Mouse (Mus musculus) ES-Bruce4 (cell line): ENCODE results near the gene Soat2. TPM values are rescaled to one million over a fixed set of nuclear protein-coding genes. Genes with fewer than 3 reads are reported as not detected.

ENCODE experiments used
- H3K27ac ChIP-seq: 2 replicates; pipeline ENCODE4 v1.5.1; 2012; ENCODE audit warnings: low read length, inconsistent platforms; ENCODE audit not compliant: insufficient read depth
- H3K27me3 ChIP-seq: 2 replicates; pipeline ENCODE4 v1.6.1; 2012; ENCODE audit warnings: mild to moderate bottlenecking, low read length, inconsistent platforms; ENCODE audit not compliant: control insufficient read depth, poor library complexity, insufficient read depth, severe bottlenecking
- H3K36me3 ChIP-seq: 2 replicates; pipeline ENCODE4 v1.6.1; 2012; ENCODE audit warnings: inconsistent platforms, mild to moderate bottlenecking, low read length, moderate library complexity; ENCODE audit not compliant: control insufficient read depth, poor library complexity, insufficient read depth, severe bottlenecking
- H3K4me1 ChIP-seq: one replicate; pipeline ENCODE4 v1.8.1; 2011; ENCODE audit warnings: low read length; ENCODE audit not compliant: control insufficient read depth, insufficient read depth
- H3K4me3 ChIP-seq: 2 replicates; pipeline ENCODE4 v1.5.1; 2011; ENCODE audit warnings: low read depth, mild to moderate bottlenecking, low read length
- H3K9ac ChIP-seq: 2 replicates; pipeline ENCODE4 v1.6.1; 2012; ENCODE audit warnings: low read depth, mild to moderate bottlenecking, inconsistent platforms; ENCODE audit not compliant: poor library complexity, severe bottlenecking
- H3K9me3 ChIP-seq: replicated peaks from 2 replicates; pipeline ENCODE4 v1.6.1; 2012; ENCODE audit warnings: mild to moderate bottlenecking, low read length, inconsistent platforms; ENCODE audit not compliant: control insufficient read depth, poor library complexity, insufficient read depth, severe bottlenecking
- CTCF ChIP-seq: IDR thresholded peaks from one replicate; pipeline ENCODE4 v1.8.1; 2011; ENCODE audit warnings: low read depth, low read length
- EP300 ChIP-seq: IDR thresholded peaks from 2 replicates; pipeline ENCODE4 v1.6.1; 2011; ENCODE audit warnings: low read depth, low read length; ENCODE audit not compliant: insufficient read depth
- POLR2A ChIP-seq: IDR thresholded peaks from one replicate; pipeline ENCODE4 v1.8.1; 2011; ENCODE audit warnings: low read length; ENCODE audit not compliant: insufficient read depth
- polyA plus RNA-seq: library from polyadenylated mRNA; stranded (reverse); fragments of >200 nt; gene quantifications from 2 replicates; pipeline ENCODE4 v1.2.4, GENCODE M21; 2011; ENCODE audit warnings: low read depth; ENCODE audit not compliant: missing spikeins, insufficient read depth, insufficient read length

Soat2 gene
- polyA plus RNA-seq, 1 experiment, result 0.45 TPM

- no peaks in the 10 kb centered on the region for H3K9me3 ChIP-seq
- TF ChIP-seq EP300 (no peak), CTCF (no peak), POLR2A (no peak)
- H3K4me1 ChIP-seq, result no peaks in the 10 kb centered on the region
- peaks cover 11% of the 10 kb centered on the region; the same call in 1 of the 2 replicates for H3K27me3 ChIP-seq
- no peak overlapping the region for H3K27ac ChIP-seq
- no peak overlapping the region for H3K4me3 ChIP-seq
- H3K9ac ChIP-seq, result no peak overlapping the region
- no peaks in the 10 kb centered on the region for H3K36me3 ChIP-seq
Observed at GRCm38 (mm10) chr15:102142914-102143912, 7.1 kb upstream of the Soat2 start.

DNA sequence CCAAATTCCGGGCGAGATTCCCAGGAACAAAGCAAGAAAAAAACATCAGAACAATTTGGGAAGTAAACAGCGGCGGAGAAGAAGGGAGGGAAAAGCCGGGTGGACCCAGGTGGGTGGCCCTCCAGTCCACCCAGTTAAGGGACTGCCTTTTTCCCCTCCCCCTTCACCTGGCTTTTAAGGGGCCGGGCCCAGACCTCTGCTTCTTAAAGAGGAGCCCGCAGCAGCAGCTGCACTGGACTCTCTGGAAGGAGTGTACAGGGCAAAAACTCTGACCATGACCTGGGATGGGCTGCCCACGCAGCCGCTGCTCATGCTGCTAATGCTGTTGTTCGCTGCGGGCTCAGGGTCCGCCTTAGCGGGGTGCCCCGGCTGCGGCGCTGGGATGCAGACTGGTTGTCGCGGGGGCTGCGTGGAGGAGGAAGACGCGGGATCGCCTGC lies 6.0 kb upstream of the Soat2 start, which contains the start of gene Igfbp6:
Gene Igfbp6 (plus strand): TSS at position 89 of the 438 bp plus-strand sequence.
- Histone ChIP-seq H3K4me1 (no peaks in the 10 kb centered on the region), H3K36me3 (no peaks in the 10 kb centered on the region), H3K4me3 (peak within 1 kb of the TSS; percentile 59), H3K27ac (no peak within 1 kb of the TSS), H3K9ac (peak within 1 kb of the TSS; percentile 60), H3K9me3 (no peaks in the 10 kb centered on the region), H3K27me3 (peaks cover 11% of the 10 kb centered on the region; the same call in 1 of the 2 replicates)
- no peak for TF ChIP-seq POLR2A
- no peak for TF ChIP-seq EP300
- no peak for TF ChIP-seq CTCF

- Histone ChIP-seq H3K36me3 (no peaks in the 10 kb centered on the region), H3K4me1 (no peaks in the 10 kb centered on the region), H3K9me3 (no peaks in the 10 kb centered on the region), H3K4me3 (peak overlapping the region; percentile 59), H3K27me3 (peaks cover 11% of the 10 kb centered on the region; the same call in 1 of the 2 replicates), H3K27ac (no peak overlapping the region), H3K9ac (peak overlapping the region; percentile 60)
- no peak for TF ChIP-seq POLR2A
- TF ChIP-seq CTCF, result no peak
Observed at GRCm38 (mm10) chr15:102144726-102145125, 5.6 kb upstream of the Soat2 start.

DNA sequence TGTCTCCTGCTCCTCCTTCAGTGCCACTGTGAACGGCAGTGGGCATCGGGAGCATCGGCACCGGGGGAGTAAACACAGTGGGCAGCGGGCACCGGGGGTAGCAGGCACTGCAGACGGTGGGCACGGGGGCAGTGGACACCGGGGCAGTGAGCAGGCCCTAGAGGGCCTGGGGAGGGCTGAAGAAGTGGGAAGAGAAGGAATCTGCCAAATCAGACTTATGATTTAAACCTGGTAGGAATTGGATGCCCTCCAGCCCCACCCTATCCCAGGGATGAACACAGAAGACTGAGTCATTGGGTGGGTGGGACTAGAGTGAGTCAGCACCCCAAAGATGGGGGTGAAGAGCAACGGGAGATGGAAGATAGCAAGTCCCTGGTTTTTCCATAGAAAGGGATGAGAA lies 5.0 kb upstream of the Soat2 start:
- Histone ChIP-seq H3K27ac (no peak overlapping the region), H3K36me3 (no peaks in the 10 kb centered on the region), H3K9ac (no peak overlapping the region), H3K4me3 (no peak overlapping the region), H3K27me3 (peaks cover 11% of the 10 kb centered on the region; the same call in 1 of the 2 replicates), H3K9me3 (no peaks in the 10 kb centered on the region), H3K4me1 (no peaks in the 10 kb centered on the region)
- TF ChIP-seq CTCF (no peak), EP300 (no peak), POLR2A (no peak)

- H3K27ac ChIP-seq, result no peak overlapping the region
- H3K27me3 ChIP-seq, result peaks cover 11% of the 10 kb centered on the region; the same call in 1 of the 2 replicates
- H3K9me3 ChIP-seq, result no peaks in the 10 kb centered on the region
- peaks cover 4% of the 10 kb centered on the region for H3K4me1 ChIP-seq
- no peak overlapping the region for H3K4me3 ChIP-seq
- no peaks in the 10 kb centered on the region for H3K36me3 ChIP-seq
- no peak overlapping the region for H3K9ac ChIP-seq
- TF ChIP-seq POLR2A, result no peak
- no peak for TF ChIP-seq EP300
Observed at GRCm38 (mm10) chr15:102146089-102146488, 4.2 kb upstream of the Soat2 start.

- Histone ChIP-seq H3K27me3 (peaks cover 11% of the 10 kb centered on the region; the same call in 1 of the 2 replicates), H3K4me1 (peaks cover 5% of the 10 kb centered on the region)
Observed at GRCm38 (mm10) chr15:102146882-102147281, 3.4 kb upstream of the Soat2 start.

More at GRCm38 (mm10) chr15:102146882-102147281, 3.4 kb upstream of the Soat2 start:
- H3K4me3 ChIP-seq, result no peak overlapping the region
- no peak overlapping the region for H3K27ac ChIP-seq
- no peaks in the 10 kb centered on the region for H3K9me3 ChIP-seq
- H3K36me3 ChIP-seq, result no peaks in the 10 kb centered on the region
- TF ChIP-seq CTCF (peak; percentile 23), EP300 (no peak), POLR2A (no peak)
- H3K9ac ChIP-seq, result no peak overlapping the region
